In the genomic region with DNA sequence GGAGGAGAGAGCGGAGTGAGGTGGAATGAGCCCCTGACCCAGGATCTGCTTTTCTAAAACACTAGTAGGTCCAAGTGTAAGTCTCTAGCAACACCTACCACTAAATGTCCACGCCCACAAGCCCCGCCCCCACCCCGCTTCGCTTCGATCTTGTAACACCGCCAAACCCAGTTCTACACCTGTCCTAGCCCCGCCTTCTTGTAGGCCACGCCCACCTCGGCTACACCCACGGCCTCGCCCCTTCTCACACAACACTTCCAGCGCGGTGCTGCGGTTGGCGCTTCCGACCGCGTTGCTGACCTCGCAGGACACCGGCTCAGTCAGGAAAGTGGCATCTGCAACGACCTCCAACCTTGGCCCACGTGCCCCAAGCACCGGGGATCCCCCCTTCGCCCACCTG, we compare ENCODE assay signal across 9 mouse cellular contexts. TPM values are rescaled to one million over a fixed set of nuclear protein-coding genes. Genes with fewer than 3 reads are reported as not detected.
A peak's percentile ranks its signal among the peaks of the same experiment; 100 is the strongest.
DNase-seq lines count a peak whose midpoint lies in the region; ATAC-seq and TF ChIP-seq lines count a peak whose summit lies in the region.
"Had no signal": no experiment of that assay in that cellular context is flagged by ENCODE, and none has a peak within 500 bp of the region (broad histone marks: within the 10 kb centered on the region; RNA-seq: fewer than 3 reads in every experiment).

No protein-coding gene starts in this region.

- DNase-seq in limb, embryonic 10.5 days (ENCODE audit: low spot score) = no peak
- peak; percentile 74 for DNase-seq in kidney, postnatal 10 days
- no peak for DNase-seq in midbrain, embryonic 10.5 days (ENCODE audit: low spot score)
- no peak for DNase-seq in layer of hippocampus, adult 11-12 months (ENCODE audit: low spot score)
- no peak for DNase-seq in layer of hippocampus, adult 2 months (ENCODE audit: low spot score in 2 of 2)
- no peak for DNase-seq in left cerebral cortex, adult 18-20 months (ENCODE audit: low spot score in 2 of 2)

- H3K9me3 ChIP-seq in limb, embryonic 13.5 days = no peaks in the 10 kb centered on the region
- H3K9me3 ChIP-seq in limb, embryonic 10.5 days (replicated peaks) = no peaks in the 10 kb centered on the region
- H3K9me3 ChIP-seq in embryonic facial prominence, embryonic 15.5 days (replicated peaks) = no peaks in the 10 kb centered on the region
- 0 out of 2 replicates have a peak, but pooled peaks cover 2% of the 10 kb centered on the region for H3K9me3 ChIP-seq in midbrain, embryonic 10.5 days (replicated peaks)
- H3K9me3 ChIP-seq: limb, embryonic 15.5 days had no signal

- H3K4me2 ChIP-seq in limb, embryonic 13.5 days (replicated peaks) = peak overlapping the region; percentile 17
- H3K4me2 ChIP-seq in embryonic facial prominence, embryonic 15.5 days (replicated peaks) = peak overlapping the region; percentile 35
- H3K4me2 ChIP-seq: limb, embryonic 15.5 days had no signal

- no peak overlapping the region for H3K27ac ChIP-seq in limb, embryonic 13.5 days
- no peak overlapping the region for H3K27ac ChIP-seq in limb, embryonic 10.5 days
- H3K27ac ChIP-seq in embryonic facial prominence, embryonic 15.5 days (replicated peaks) = no peak overlapping the region
- no peak overlapping the region for H3K27ac ChIP-seq in midbrain, embryonic 10.5 days (replicated peaks)
- no peak overlapping the region for H3K27ac ChIP-seq in layer of hippocampus, adult 2 months
- H3K27ac ChIP-seq: limb, embryonic 15.5 days had no signal

- no peak for ATAC-seq in limb, embryonic 13.5 days (ENCODE audit: low FRiP score, low read depth)
- ATAC-seq in embryonic facial prominence, embryonic 15.5 days (ENCODE audit: insufficient number of reproducible peaks, low FRiP score, low TSS enrichment, low read depth) = 0 out of 2 replicates have a peak, but pooled peaks have one; percentile 37

- H3K36me3 ChIP-seq in limb, embryonic 13.5 days = no peaks in the 10 kb centered on the region
- no peaks in the 10 kb centered on the region for H3K36me3 ChIP-seq in limb, embryonic 10.5 days
- H3K36me3 ChIP-seq in embryonic facial prominence, embryonic 15.5 days = no peaks in the 10 kb centered on the region
- H3K36me3 ChIP-seq in midbrain, embryonic 10.5 days = no peaks in the 10 kb centered on the region
- H3K36me3 ChIP-seq: limb, embryonic 15.5 days had no signal

- H3K4me1 ChIP-seq in limb, embryonic 13.5 days = peaks cover 21% of the 10 kb centered on the region
- peaks cover 21% of the 10 kb centered on the region for H3K4me1 ChIP-seq in limb, embryonic 10.5 days
- peaks cover 24% of the 10 kb centered on the region for H3K4me1 ChIP-seq in embryonic facial prominence, embryonic 15.5 days
- H3K4me1 ChIP-seq in midbrain, embryonic 10.5 days = peaks cover 39% of the 10 kb centered on the region

- H3K27me3 ChIP-seq in limb, embryonic 13.5 days = peaks cover 89% of the 10 kb centered on the region
- peaks cover 97% of the 10 kb centered on the region for H3K27me3 ChIP-seq in limb, embryonic 10.5 days (ENCODE audit: low read depth, poor library complexity, severe bottlenecking)
- peaks cover 81% of the 10 kb centered on the region for H3K27me3 ChIP-seq in embryonic facial prominence, embryonic 15.5 days
- peaks cover 92% of the 10 kb centered on the region for H3K27me3 ChIP-seq in midbrain, embryonic 10.5 days (ENCODE audit: low read depth, poor library complexity, severe bottlenecking)

- 2% methylated on average over 25 of the region's 25 CpGs for WGBS in limb, embryonic 13.5 days
- WGBS in limb, embryonic 10.5 days = 2% methylated on average over 25 of the region's 25 CpGs
- WGBS in embryonic facial prominence, embryonic 15.5 days = 2% methylated on average over 25 of the region's 25 CpGs
- 2% methylated on average over 25 of the region's 25 CpGs for WGBS in midbrain, embryonic 10.5 days

- H3K4me3 ChIP-seq in limb, embryonic 13.5 days = 0 out of 2 replicates have a peak overlapping the region, but pooled peaks have one; percentile 13
- no peak overlapping the region for H3K4me3 ChIP-seq in limb, embryonic 10.5 days
- H3K4me3 ChIP-seq in embryonic facial prominence, embryonic 15.5 days (replicated peaks) = peak overlapping the region; percentile 10; the same call in 1 of the 2 replicates
- peak overlapping the region; percentile 19; the same call in 1 of the 2 replicates for H3K4me3 ChIP-seq in midbrain, embryonic 10.5 days
- H3K4me3 ChIP-seq in layer of hippocampus, adult 2 months = no peak overlapping the region
- H3K4me3 ChIP-seq: limb, embryonic 15.5 days had no signal

- TF ChIP-seq CTCF in layer of hippocampus, adult 2 months (conservative IDR thresholded peaks at IDR 0.05) = no peak

- H3K9ac ChIP-seq in limb, embryonic 13.5 days = no peak overlapping the region
- H3K9ac ChIP-seq in embryonic facial prominence, embryonic 15.5 days = no peak overlapping the region
- H3K9ac ChIP-seq: limb, embryonic 15.5 days had no signal

RNA-seq across cellular contexts. Expression of a gene that starts 3.7 kb away (rescaled TPM):
- polyA plus RNA-seq in limb, embryonic 13.5 days (2015; fragmentation: Nextera tagmentation; extraction: Ambion mirVana) = 0.20 and 0.23 TPM in 2 replicates
- polyA plus RNA-seq in limb, embryonic 10.5 days (2016; fragmentation: Nextera tagmentation; extraction: Ambion mirVana) = not detected in 2 replicates
- 1.1 and 1.3 TPM in 2 replicates for polyA plus RNA-seq in embryonic facial prominence, embryonic 15.5 days (2015; fragmentation: Nextera tagmentation; extraction: Ambion mirVana)
- 1.7 and 1.9 TPM in 2 replicates for polyA plus RNA-seq in midbrain, embryonic 10.5 days (2016; fragmentation: Nextera tagmentation; extraction: Ambion mirVana)
- 10 to 100 TPM; 15.0 to 20.4 TPM for total RNA-seq in layer of hippocampus, adult 2 months (2021)
- total RNA-seq in left cerebral cortex, adult 18-20 months (2021) = 1 to 10 TPM; 8.2 to 8.3 TPM

RNA-seq across cellular contexts. Expression of a gene that starts 4.3 kb away (rescaled TPM):
- polyA plus RNA-seq in limb, embryonic 13.5 days (2015; fragmentation: Nextera tagmentation; extraction: Ambion mirVana) = 0.09 TPM in 2 replicates
- not detected in 2 replicates for polyA plus RNA-seq in limb, embryonic 10.5 days (2016; fragmentation: Nextera tagmentation; extraction: Ambion mirVana)
- 0.17 TPM in 2 replicates for polyA plus RNA-seq in embryonic facial prominence, embryonic 15.5 days (2015; fragmentation: Nextera tagmentation; extraction: Ambion mirVana)
- polyA plus RNA-seq in midbrain, embryonic 10.5 days (2016; fragmentation: Nextera tagmentation; extraction: Ambion mirVana) = 0.16 and 0.23 TPM in 2 replicates
- total RNA-seq in layer of hippocampus, adult 2 months (2021) = 1 to 10 TPM; 1.2 to 1.3 TPM
- total RNA-seq in left cerebral cortex, adult 18-20 months (2021) = under 1 TPM; 0.44 to 0.52 TPM
- polyA plus RNA-seq: limb, embryonic 15.5 days had no signal

RNA-seq across cellular contexts. Expression of a gene that starts 8.4 kb away (rescaled TPM):
- 38.4 and 44.2 TPM in 2 replicates for polyA plus RNA-seq in limb, embryonic 13.5 days (2015; fragmentation: Nextera tagmentation; extraction: Ambion mirVana)
- 8.4 and 13.4 TPM in 2 replicates for polyA plus RNA-seq in limb, embryonic 10.5 days (2016; fragmentation: Nextera tagmentation; extraction: Ambion mirVana)
- polyA plus RNA-seq in embryonic facial prominence, embryonic 15.5 days (2015; fragmentation: Nextera tagmentation; extraction: Ambion mirVana) = 52.0 and 61.3 TPM in 2 replicates
- 69.6 and 124 TPM in 2 replicates for polyA plus RNA-seq in midbrain, embryonic 10.5 days (2016; fragmentation: Nextera tagmentation; extraction: Ambion mirVana)
- total RNA-seq in layer of hippocampus, adult 2 months (2021) = 1,000 to 10,000 TPM; 1,283 to 1,305 TPM
- total RNA-seq in left cerebral cortex, adult 18-20 months (2021) = 1,000 to 10,000 TPM; 1,233 to 1,333 TPM

RNA-seq across cellular contexts. Expression of a gene that starts 32.2 kb away (rescaled TPM):
- polyA plus RNA-seq in limb, embryonic 13.5 days (2015; fragmentation: Nextera tagmentation; extraction: Ambion mirVana) = 1.3 and 2.0 TPM in 2 replicates
- 0.55 and 1.2 TPM in 2 replicates for polyA plus RNA-seq in limb, embryonic 10.5 days (2016; fragmentation: Nextera tagmentation; extraction: Ambion mirVana)
- polyA plus RNA-seq in embryonic facial prominence, embryonic 15.5 days (2015; fragmentation: Nextera tagmentation; extraction: Ambion mirVana) = 1.7 and 1.8 TPM in 2 replicates
- 1.4 and 1.5 TPM in 2 replicates for polyA plus RNA-seq in midbrain, embryonic 10.5 days (2016; fragmentation: Nextera tagmentation; extraction: Ambion mirVana)
- 1 to 10 TPM; 2.8 to 3.0 TPM for total RNA-seq in layer of hippocampus, adult 2 months (2021)
- 1 to 10 TPM; 3.9 to 4.1 TPM for total RNA-seq in left cerebral cortex, adult 18-20 months (2021)

RNA-seq across cellular contexts. Expression of a gene that starts 34.1 kb away (rescaled TPM):
- 0.64 and 0.68 TPM in 2 replicates for polyA plus RNA-seq in limb, embryonic 13.5 days (2015; fragmentation: Nextera tagmentation; extraction: Ambion mirVana)
- polyA plus RNA-seq in limb, embryonic 10.5 days (2016; fragmentation: Nextera tagmentation; extraction: Ambion mirVana) = not detected in 2 replicates
- polyA plus RNA-seq in embryonic facial prominence, embryonic 15.5 days (2015; fragmentation: Nextera tagmentation; extraction: Ambion mirVana) = 2.2 and 2.4 TPM in 2 replicates
- 0.35 TPM in 1 of 2 replicates, not detected in the other for polyA plus RNA-seq in midbrain, embryonic 10.5 days (2016; fragmentation: Nextera tagmentation; extraction: Ambion mirVana)
- 1 to 10 TPM in 1 of 2 experiments, not detected in 1; 1.5 TPM for total RNA-seq in layer of hippocampus, adult 2 months (2021)
- 1 to 10 TPM in 1 of 2 experiments, not detected in 1; 1.8 TPM for total RNA-seq in left cerebral cortex, adult 18-20 months (2021)

Comparison
In these comparisons a context has a peak if more than half of its experiments do, and no peak if none do; other contexts are left out.
1. H3K4me3 ChIP-seq: peak in limb, embryonic 13.5 days (single experiment), embryonic facial prominence, embryonic 15.5 days (single experiment) and midbrain, embryonic 10.5 days (single experiment); none in limb, embryonic 10.5 days (single experiment) and layer of hippocampus, adult 2 months (single experiment).